Mouse (Mus musculus): ENCODE results near the gene Ctnna3.
"Not testable (repeated sequence)": the region's sequence is repeated elsewhere in the genome, so short reads cannot be mapped to it uniquely, and the experiment has no call there.

DNA sequence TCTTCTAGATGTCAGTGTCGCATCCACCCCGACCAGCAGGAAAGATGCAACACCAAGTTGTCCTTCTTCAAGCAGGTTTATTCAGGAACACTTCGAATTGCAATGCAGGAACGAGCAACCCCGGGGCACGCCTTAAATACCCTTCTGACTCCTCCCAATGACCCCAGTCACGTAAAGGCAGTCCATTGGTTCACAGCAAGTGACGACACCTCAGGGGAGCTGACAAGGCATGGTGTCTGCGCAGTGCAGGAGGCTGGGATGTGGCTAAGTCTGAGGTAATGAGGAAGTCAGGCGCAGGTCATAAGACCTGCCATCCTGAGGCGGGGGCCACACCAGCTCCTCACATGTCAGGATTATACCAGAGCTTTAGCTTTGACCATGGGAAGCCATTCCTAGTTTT is 1311.8 kb downstream of the Ctnna3 start:
- TF ChIP-seq REST (IDR thresholded peaks at IDR 0.05; ENCODE audit: insufficient read depth, insufficient read length); TCF3 (IDR thresholded peaks at IDR 0.05; ENCODE audit: insufficient read length, low read depth); POLR2A (IDR thresholded peaks at IDR 0.05; ENCODE audit: insufficient read length, low read depth); MYOG (IDR thresholded peaks at IDR 0.05; ENCODE audit: control insufficient read depth in 1 of 3, insufficient read depth in 1 of 3, insufficient read length in 2 of 3, low read depth in 2 of 3); MYOD1 (IDR thresholded peaks at IDR 0.05; ENCODE audit: control insufficient read depth in 1 of 3, insufficient read length in 2 of 3, low read depth in 2 of 3); CEBPB (IDR thresholded peaks at IDR 0.05; ENCODE audit: insufficient read depth, poor library complexity, severe bottlenecking): not testable (repeated sequence)

Measured in myocyte (in vitro differentiated cells).